Mouse (Mus musculus) liver, postnatal 0 days (tissue): Measurements from ENCODE around the gene Slc25a35.

Experiments
- CTCF ChIP-seq: sonication (generic); IDR thresholded peaks from 2 replicates; pipeline ENCODE4 v1.5.1; 2016; ENCODE audit warnings: antibody characterized with exemption, low read depth
- EP300 ChIP-seq: IDR thresholded peaks from 2 replicates; pipeline ENCODE4 v1.6.1; 2016; ENCODE audit warnings: antibody characterized with exemption, low read depth, mild to moderate bottlenecking

DNA sequence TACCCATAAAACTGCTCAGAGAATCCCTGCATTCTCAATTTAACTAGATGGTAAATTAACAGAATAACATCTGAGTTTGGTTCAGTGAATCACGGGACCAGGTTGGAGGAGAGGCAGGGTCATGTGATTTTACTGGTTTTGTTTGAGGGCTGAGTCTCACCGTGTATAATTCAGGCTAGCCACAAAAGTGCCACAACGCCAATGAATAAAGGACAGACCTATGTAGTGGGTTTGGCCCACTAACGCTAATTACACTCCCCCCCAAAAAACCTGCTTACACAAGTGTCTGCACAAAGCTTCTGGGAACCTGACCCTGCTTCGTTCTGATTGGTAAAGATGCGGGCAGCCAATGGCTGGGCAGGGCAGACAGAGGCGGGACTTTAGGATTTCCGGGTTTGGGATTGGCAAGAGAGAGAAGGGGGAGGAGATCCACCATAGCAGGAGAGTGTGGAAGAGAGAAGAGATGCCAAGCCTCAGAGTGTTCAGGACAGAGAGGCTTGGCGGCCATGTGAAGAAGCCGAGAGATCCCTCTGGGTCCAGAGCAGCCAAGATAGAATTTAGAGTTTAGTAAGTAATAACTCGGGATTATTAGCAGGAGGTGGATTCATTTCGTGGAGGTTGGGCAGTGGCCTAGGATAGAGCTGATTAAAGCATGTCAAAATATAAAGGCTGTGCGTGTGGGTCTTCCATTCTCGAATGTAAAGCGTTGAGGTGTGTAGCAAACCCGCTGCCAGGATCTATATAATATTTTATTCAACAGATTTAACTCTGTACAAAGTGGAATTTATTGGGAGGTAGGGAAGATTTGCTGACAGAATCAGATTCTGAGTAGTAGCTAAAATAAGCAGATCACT lies 28.3 kb upstream of the Slc25a35 start:
- TF ChIP-seq CTCF: no peak
- TF ChIP-seq EP300: no peak
